Mouse (Mus musculus): ENCODE data around the gene Tubal3. TPM values are rescaled to one million over a fixed set of nuclear protein-coding genes. Genes with fewer than 3 reads are reported as not detected.

Tubal3 gene
- polyA plus RNA-seq (2014; fragmentation: Nextera tagmentation; extraction: Ambion mirVana) = not detected in 2 replicates

- peak within 1 kb of the TSS; percentile 80 for H3K9ac ChIP-seq
- DNase-seq (ENCODE audit: low spot score) (peak; percentile 91), ATAC-seq (ENCODE audit: low FRiP score) (peak; percentile 99)
- H3K27ac ChIP-seq = 0 out of 2 replicates have a peak within 1 kb of the TSS, but pooled peaks have one; percentile 33
- no peaks in the 10 kb centered on the region for H3K27me3 ChIP-seq (ENCODE audit: control insufficient read depth, insufficient read depth, low read length)
- no peaks in the 10 kb centered on the region for H3K9me3 ChIP-seq (ENCODE audit: control insufficient read depth, low read length)
- H3K4me2 ChIP-seq (replicated peaks) = peak within 1 kb of the TSS; percentile 86
- 0 out of 2 replicates have a peak, but pooled peaks cover 9% of the 10 kb centered on the region for H3K4me1 ChIP-seq (replicated peaks; ENCODE audit: control insufficient read depth, insufficient read depth, low read length)
- under 1% methylated on average over 52 of the region's 52 CpGs for WGBS
- H3K36me3 ChIP-seq (replicated peaks; ENCODE audit: control insufficient read depth, insufficient read depth) = no peaks in the 10 kb centered on the region
- peak within 1 kb of the TSS; percentile 88 for H3K4me3 ChIP-seq (replicated peaks; ENCODE audit: low read length)
Measured at GRCm38 (mm10) chr13:3917571-3918311, at the start of gene Tubal3, which contains the start of gene Net1. Tubal3 (plus strand) TSS chr13:3918274. Net1 (minus strand) TSS chr13:3918220.

- Histone ChIP-seq H3K27me3 (ENCODE audit: control insufficient read depth, insufficient read depth, low read length) (no peaks in the 10 kb centered on the region), H3K4me2 (replicated peaks) (no peak overlapping the region), H3K4me3 (replicated peaks; ENCODE audit: low read length) (no peak overlapping the region), H3K9ac (no peak overlapping the region), H3K36me3 (replicated peaks; ENCODE audit: control insufficient read depth, insufficient read depth) (no peaks in the 10 kb centered on the region), H3K9me3 (ENCODE audit: control insufficient read depth, low read length) (no peaks in the 10 kb centered on the region), H3K4me1 (replicated peaks; ENCODE audit: control insufficient read depth, insufficient read depth, low read length) (no peaks in the 10 kb centered on the region), H3K27ac (no peak overlapping the region)
- ATAC-seq (ENCODE audit: low FRiP score) (no peak), DNase-seq (ENCODE audit: low spot score) (no peak)
Measured at GRCm38 (mm10) chr13:3869901-3870300, 48.2 kb upstream of the Tubal3 start.

GRCm38 (mm10) chr13:3872832-3873231 is 45.2 kb upstream of the Tubal3 start:
- H3K27me3 ChIP-seq (ENCODE audit: control insufficient read depth, insufficient read depth, low read length) = no peaks in the 10 kb centered on the region
- H3K4me1 ChIP-seq (replicated peaks; ENCODE audit: control insufficient read depth, insufficient read depth, low read length) = no peaks in the 10 kb centered on the region
- no peak overlapping the region for H3K4me2 ChIP-seq (replicated peaks)
- ATAC-seq (ENCODE audit: low FRiP score) (no peak), DNase-seq (ENCODE audit: low spot score) (no peak)
- no peaks in the 10 kb centered on the region for H3K9me3 ChIP-seq (ENCODE audit: control insufficient read depth, low read length)
- no peak overlapping the region for H3K9ac ChIP-seq
- H3K36me3 ChIP-seq (replicated peaks; ENCODE audit: control insufficient read depth, insufficient read depth) = no peaks in the 10 kb centered on the region
- no peak overlapping the region for H3K4me3 ChIP-seq (replicated peaks; ENCODE audit: low read length)
- WGBS = 93% methylated on average over 4 of the region's 4 CpGs
- no peak overlapping the region for H3K27ac ChIP-seq

GRCm38 (mm10) chr13:3876448-3876847 is 41.6 kb upstream of the Tubal3 start:
- Histone ChIP-seq H3K27ac (no peak overlapping the region), H3K36me3 (replicated peaks; ENCODE audit: control insufficient read depth, insufficient read depth) (no peaks in the 10 kb centered on the region), H3K4me3 (replicated peaks; ENCODE audit: low read length) (no peak overlapping the region), H3K27me3 (ENCODE audit: control insufficient read depth, insufficient read depth, low read length) (no peaks in the 10 kb centered on the region), H3K9ac (no peak overlapping the region), H3K4me2 (replicated peaks) (no peak overlapping the region), H3K4me1 (replicated peaks; ENCODE audit: control insufficient read depth, insufficient read depth, low read length) (no peaks in the 10 kb centered on the region), H3K9me3 (ENCODE audit: control insufficient read depth, low read length) (no peaks in the 10 kb centered on the region)
- DNase-seq (ENCODE audit: low spot score) (no peak), ATAC-seq (ENCODE audit: low FRiP score) (no peak)
- WGBS = 79% methylated on average over 6 of the region's 6 CpGs

GRCm38 (mm10) chr13:3877185-3877584 is 40.9 kb upstream of the Tubal3 start:
- DNase-seq (ENCODE audit: low spot score) (no peak), ATAC-seq (ENCODE audit: low FRiP score) (no peak)
- no peaks in the 10 kb centered on the region for H3K27me3 ChIP-seq (ENCODE audit: control insufficient read depth, insufficient read depth, low read length)
- no peak overlapping the region for H3K4me2 ChIP-seq (replicated peaks)
- no peaks in the 10 kb centered on the region for H3K9me3 ChIP-seq (ENCODE audit: control insufficient read depth, low read length)
- no peaks in the 10 kb centered on the region for H3K36me3 ChIP-seq (replicated peaks; ENCODE audit: control insufficient read depth, insufficient read depth)
- H3K4me3 ChIP-seq (replicated peaks; ENCODE audit: low read length) = no peak overlapping the region
- no peak overlapping the region for H3K9ac ChIP-seq
- no peaks in the 10 kb centered on the region for H3K4me1 ChIP-seq (replicated peaks; ENCODE audit: control insufficient read depth, insufficient read depth, low read length)
- WGBS = 63% methylated on average over 6 of the region's 6 CpGs
- H3K27ac ChIP-seq = no peak overlapping the region

GRCm38 (mm10) chr13:3877679-3878220 is 40.3 kb upstream of the Tubal3 start:
- H3K4me3 ChIP-seq (replicated peaks; ENCODE audit: low read length) = no peak overlapping the region
- DNase-seq (ENCODE audit: low spot score) (no peak), ATAC-seq (ENCODE audit: low FRiP score) (no peak)
- no peaks in the 10 kb centered on the region for H3K4me1 ChIP-seq (replicated peaks; ENCODE audit: control insufficient read depth, insufficient read depth, low read length)
- H3K27ac ChIP-seq = no peak overlapping the region
- WGBS = 55% methylated on average over 4 of the region's 4 CpGs
- H3K9me3 ChIP-seq (ENCODE audit: control insufficient read depth, low read length) = no peaks in the 10 kb centered on the region
- H3K9ac ChIP-seq = no peak overlapping the region
- no peaks in the 10 kb centered on the region for H3K27me3 ChIP-seq (ENCODE audit: control insufficient read depth, insufficient read depth, low read length)
- H3K36me3 ChIP-seq (replicated peaks; ENCODE audit: control insufficient read depth, insufficient read depth) = no peaks in the 10 kb centered on the region
- H3K4me2 ChIP-seq (replicated peaks) = no peak overlapping the region

DNA sequence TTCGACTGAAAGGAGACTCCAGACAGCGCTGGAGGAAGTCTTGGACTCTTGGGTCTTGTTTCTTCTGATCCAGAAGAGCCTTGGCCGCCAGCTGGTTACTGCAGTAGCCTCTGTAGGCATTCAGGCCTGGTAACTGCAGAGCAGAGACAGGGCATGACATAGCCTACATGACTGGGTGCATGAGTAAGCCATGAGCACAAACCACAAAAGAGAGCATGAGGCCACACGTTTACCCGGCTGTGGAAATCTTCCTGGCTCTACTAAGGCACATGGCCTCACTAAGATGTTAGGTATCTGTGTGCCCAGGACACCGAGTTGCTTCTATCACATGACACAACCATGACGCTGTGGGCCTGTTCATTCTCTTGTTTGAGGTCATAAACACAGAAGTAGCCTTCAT is 31.4 kb upstream of the Tubal3 start:
- no peak overlapping the region for H3K4me2 ChIP-seq (replicated peaks)
- H3K4me1 ChIP-seq (replicated peaks; ENCODE audit: control insufficient read depth, insufficient read depth, low read length) = no peaks in the 10 kb centered on the region
- H3K36me3 ChIP-seq (replicated peaks; ENCODE audit: control insufficient read depth, insufficient read depth) = peaks cover 22% of the 10 kb centered on the region
- no peaks in the 10 kb centered on the region for H3K9me3 ChIP-seq (ENCODE audit: control insufficient read depth, low read length)
- 96% methylated on average over 7 of the region's 7 CpGs for WGBS
- DNase-seq (ENCODE audit: low spot score) (no peak), ATAC-seq (ENCODE audit: low FRiP score) (no peak)
- H3K27ac ChIP-seq = no peak overlapping the region
- H3K4me3 ChIP-seq (replicated peaks; ENCODE audit: low read length) = no peak overlapping the region
- H3K9ac ChIP-seq = no peak overlapping the region
- no peaks in the 10 kb centered on the region for H3K27me3 ChIP-seq (ENCODE audit: control insufficient read depth, insufficient read depth, low read length)

DNA sequence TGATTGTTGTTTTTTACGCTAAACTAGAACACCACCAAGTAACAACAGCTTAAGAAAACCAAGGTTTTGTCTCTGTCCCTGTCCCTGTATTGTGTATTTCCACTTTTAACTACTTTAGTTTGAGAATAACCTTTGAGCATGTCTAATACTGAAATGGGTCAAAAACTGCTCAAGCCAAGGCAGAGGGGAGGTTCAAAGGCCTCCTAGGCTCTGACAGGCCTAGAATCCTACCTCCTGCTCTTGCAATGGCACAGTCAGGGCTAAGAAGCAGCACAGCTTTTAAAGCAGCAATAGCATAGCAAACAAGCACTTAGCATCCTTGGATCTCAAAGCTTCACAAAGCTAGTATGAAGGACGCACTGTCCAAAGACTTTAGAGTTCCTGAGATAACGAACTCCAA is 29.0 kb upstream of the Tubal3 start:
- Histone ChIP-seq H3K36me3 (replicated peaks; ENCODE audit: control insufficient read depth, insufficient read depth) (peaks cover 22% of the 10 kb centered on the region), H3K27me3 (ENCODE audit: control insufficient read depth, insufficient read depth, low read length) (peaks cover 4% of the 10 kb centered on the region; the same call in 1 of the 2 replicates), H3K4me3 (replicated peaks; ENCODE audit: low read length) (no peak overlapping the region), H3K9me3 (ENCODE audit: control insufficient read depth, low read length) (no peaks in the 10 kb centered on the region), H3K27ac (no peak overlapping the region), H3K4me2 (replicated peaks) (no peak overlapping the region), H3K4me1 (replicated peaks; ENCODE audit: control insufficient read depth, insufficient read depth, low read length) (peaks cover 5% of the 10 kb centered on the region; the same call in 1 of the 2 replicates), H3K9ac (no peak overlapping the region)
- DNase-seq (ENCODE audit: low spot score) = no peak
- 95% methylated on average over 3 of the region's 3 CpGs for WGBS
- ATAC-seq (ENCODE audit: low FRiP score) = no peak

DNA sequence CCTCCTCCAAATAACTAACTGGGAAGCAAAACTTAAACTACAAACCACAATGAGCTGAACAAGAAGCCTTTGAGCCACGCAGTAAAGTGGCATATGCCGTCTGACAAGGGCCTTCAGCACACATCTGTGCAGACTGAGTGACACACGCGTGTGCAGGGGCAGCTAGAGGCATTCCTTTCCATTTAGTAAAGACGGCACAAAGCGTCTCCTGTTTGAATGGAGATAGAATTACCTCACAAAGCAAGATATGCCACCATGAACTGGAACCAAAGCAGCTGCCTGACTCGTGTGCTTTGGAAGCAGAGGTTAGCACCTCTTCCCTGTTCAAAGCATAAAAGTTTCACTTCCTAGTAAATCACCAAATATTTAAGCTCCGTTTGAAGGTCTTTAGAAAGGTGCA is 28.0 kb upstream of the Tubal3 start:
- DNase-seq (ENCODE audit: low spot score) (no peak), ATAC-seq (ENCODE audit: low FRiP score) (no peak)
- Histone ChIP-seq H3K27ac (no peak overlapping the region), H3K4me3 (replicated peaks; ENCODE audit: low read length) (no peak overlapping the region), H3K4me2 (replicated peaks) (no peak overlapping the region), H3K9ac (no peak overlapping the region), H3K9me3 (ENCODE audit: control insufficient read depth, low read length) (no peaks in the 10 kb centered on the region), H3K36me3 (replicated peaks; ENCODE audit: control insufficient read depth, insufficient read depth) (peaks cover 22% of the 10 kb centered on the region), H3K4me1 (replicated peaks; ENCODE audit: control insufficient read depth, insufficient read depth, low read length) (peaks cover 5% of the 10 kb centered on the region; the same call in 1 of the 2 replicates), H3K27me3 (ENCODE audit: control insufficient read depth, insufficient read depth, low read length) (peaks cover 4% of the 10 kb centered on the region; the same call in 1 of the 2 replicates)
- WGBS = 53% methylated on average over 8 of the region's 8 CpGs

Measured in hindbrain, embryonic 14.5 days (tissue).